Mouse (Mus musculus): ENCODE data around the gene Zfp609. TPM values are rescaled to one million over a fixed set of nuclear protein-coding genes. Genes with fewer than 3 reads are reported as not detected.
A peak's percentile ranks its signal among the peaks of the same experiment; 100 is the strongest.

Zfp609 gene
- polyA plus RNA-seq (2015; fragmentation: Nextera tagmentation; extraction: Ambion mirVana): 4.9 and 5.9 TPM in 2 replicates

DNA sequence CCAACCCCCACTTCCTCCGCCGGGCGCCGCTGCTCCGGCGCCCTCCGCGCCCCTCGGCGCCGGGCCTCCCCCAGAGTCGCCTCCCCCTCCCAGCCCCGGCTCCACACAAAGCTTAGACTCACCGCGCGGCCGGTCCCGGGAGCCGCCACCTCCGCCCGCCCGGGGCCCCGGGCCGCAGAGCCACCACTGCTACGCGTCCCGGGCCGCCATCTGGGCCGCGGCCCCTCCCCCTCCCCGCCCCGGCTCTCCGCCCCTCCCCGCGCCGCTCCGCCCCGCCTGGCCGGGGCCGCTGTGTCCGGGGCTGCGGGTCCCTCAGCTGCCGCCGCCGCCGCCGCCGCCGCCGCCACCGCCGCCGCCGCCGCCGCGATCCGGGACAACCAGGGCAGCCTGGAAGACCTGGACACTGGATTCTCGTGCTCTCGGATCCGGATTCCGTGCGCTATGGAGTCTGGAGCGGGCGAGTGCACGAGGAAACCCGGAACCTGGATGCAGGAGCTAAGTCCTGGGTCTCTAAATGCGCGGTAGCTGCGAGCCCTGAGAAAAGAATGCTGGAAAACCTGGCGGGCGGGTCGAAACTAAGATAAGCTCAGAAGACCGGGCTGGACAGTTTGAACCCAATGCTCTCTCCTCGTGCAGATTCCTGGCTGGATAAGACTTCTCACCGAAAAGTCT, at the start of gene Zfp609:
Zfp609 (minus strand) TSS at position 221 of the 672 bp plus-strand sequence.
- Histone ChIP-seq H3K36me3 (peaks cover 4% of the 10 kb centered on the region), H3K4me2 (peak within 1 kb of the TSS; percentile 82), H3K9ac (peak within 1 kb of the TSS; percentile 98), H3K4me3 (peak within 1 kb of the TSS; percentile 85), H3K9me3 (no peaks in the 10 kb centered on the region), H3K27ac (replicated peaks) (peak within 1 kb of the TSS; percentile 99), H3K4me1 (peaks cover 68% of the 10 kb centered on the region), H3K27me3 (replicated peaks) (no peaks in the 10 kb centered on the region)
- WGBS: under 1% methylated on average over 45 of the region's 76 CpGs
- ATAC-seq (ENCODE audit: extremely low read depth, insufficient number of reproducible peaks, low FRiP score, low TSS enrichment): peak; percentile 78

DNA sequence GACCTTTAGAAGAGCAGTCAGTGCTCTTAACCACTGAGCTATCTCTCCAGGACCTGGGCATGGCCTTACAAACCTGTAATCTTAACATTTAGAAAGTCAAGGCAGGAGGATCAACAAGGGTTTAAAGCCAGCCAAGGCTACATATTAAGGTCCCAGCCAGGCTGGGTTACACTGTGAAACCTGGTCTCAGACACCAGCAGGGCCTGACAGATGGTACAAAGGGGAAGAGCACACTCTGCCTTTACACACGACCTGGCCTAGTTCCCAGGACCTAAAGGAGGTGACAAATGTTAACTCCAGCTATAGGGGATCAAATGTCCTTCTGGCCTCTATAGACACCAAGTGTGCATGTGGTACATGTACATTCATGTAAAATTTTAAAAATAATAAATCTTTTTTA, 32.3 kb upstream of the Zfp609 start:
- H3K4me1 ChIP-seq: no peaks in the 10 kb centered on the region
- no peak overlapping the region for H3K27ac ChIP-seq (replicated peaks)
- no peak overlapping the region for H3K4me2 ChIP-seq
- H3K36me3 ChIP-seq: peaks cover 85% of the 10 kb centered on the region
- ATAC-seq (ENCODE audit: extremely low read depth, insufficient number of reproducible peaks, low FRiP score, low TSS enrichment): no peak
- no peaks in the 10 kb centered on the region for H3K9me3 ChIP-seq
- WGBS: 41% methylated on average over 1 of the region's 1 CpGs
- H3K27me3 ChIP-seq (replicated peaks): no peaks in the 10 kb centered on the region
- no peak overlapping the region for H3K4me3 ChIP-seq
- H3K9ac ChIP-seq: no peak overlapping the region

DNA sequence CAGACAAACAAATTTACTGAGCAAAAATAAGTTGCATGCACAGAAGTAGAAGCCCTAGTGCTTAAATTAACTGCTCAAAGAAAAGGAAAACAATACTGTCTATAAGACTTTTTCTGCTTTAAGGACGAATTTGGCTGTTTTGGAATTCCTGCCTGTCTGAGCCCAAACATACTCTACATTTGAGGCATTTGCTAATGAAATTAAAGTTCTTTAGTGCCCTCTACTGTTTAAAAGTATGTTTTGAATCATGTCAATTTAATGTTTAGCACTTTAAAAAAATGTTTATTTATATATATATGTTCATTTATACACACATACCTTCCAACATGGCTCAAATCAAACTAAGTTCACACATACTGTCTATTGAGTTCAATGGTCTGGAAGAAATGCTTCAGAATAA, 22.8 kb upstream of the Zfp609 start:
- H3K36me3 ChIP-seq: peaks cover 65% of the 10 kb centered on the region
- 22% methylated on average over 1 of the region's 1 CpGs for WGBS
- ATAC-seq (ENCODE audit: extremely low read depth, insufficient number of reproducible peaks, low FRiP score, low TSS enrichment): no peak
- H3K4me1 ChIP-seq: peaks cover 13% of the 10 kb centered on the region
- H3K9ac ChIP-seq: no peak overlapping the region
- H3K27me3 ChIP-seq (replicated peaks): no peaks in the 10 kb centered on the region
- no peak overlapping the region for H3K4me2 ChIP-seq
- no peak overlapping the region for H3K4me3 ChIP-seq
- H3K9me3 ChIP-seq: no peaks in the 10 kb centered on the region
- H3K27ac ChIP-seq (replicated peaks): no peak overlapping the region

- Histone ChIP-seq H3K36me3 (peaks cover 51% of the 10 kb centered on the region), H3K27ac (replicated peaks) (0 out of 2 replicates have a peak overlapping the region, but pooled peaks have one; percentile 5), H3K4me1 (peaks cover 23% of the 10 kb centered on the region), H3K4me3 (no peak overlapping the region), H3K9me3 (no peaks in the 10 kb centered on the region), H3K9ac (no peak overlapping the region), H3K27me3 (replicated peaks) (no peaks in the 10 kb centered on the region), H3K4me2 (no peak overlapping the region)
- no peak for ATAC-seq (ENCODE audit: extremely low read depth, insufficient number of reproducible peaks, low FRiP score, low TSS enrichment)
Measured at GRCm38 (mm10) chr9:65848154-65848553, 20.8 kb upstream of the Zfp609 start.

- no peaks in the 10 kb centered on the region for H3K27me3 ChIP-seq (replicated peaks)
- H3K4me1 ChIP-seq: peaks cover 23% of the 10 kb centered on the region
- no peak for ATAC-seq (ENCODE audit: extremely low read depth, insufficient number of reproducible peaks, low FRiP score, low TSS enrichment)
- 77% methylated on average over 7 of the region's 7 CpGs for whole genome bisulfite sequencing
- H3K9ac ChIP-seq: no peak overlapping the region
- H3K27ac ChIP-seq (replicated peaks): peak overlapping the region; percentile 43; the same call in 1 of the 2 replicates
- H3K9me3 ChIP-seq: no peaks in the 10 kb centered on the region
- no peak overlapping the region for H3K4me2 ChIP-seq
- H3K4me3 ChIP-seq: no peak overlapping the region
- H3K36me3 ChIP-seq: peaks cover 37% of the 10 kb centered on the region
Measured at GRCm38 (mm10) chr9:65844421-65845165, 17.2 kb upstream of the Zfp609 start.

GRCm38 (mm10) chr9:65839841-65840240, 12.5 kb upstream of the Zfp609 start:
- Histone ChIP-seq H3K9me3 (no peaks in the 10 kb centered on the region), H3K4me3 (no peak overlapping the region), H3K4me1 (peaks cover 10% of the 10 kb centered on the region), H3K27me3 (replicated peaks) (no peaks in the 10 kb centered on the region), H3K4me2 (no peak overlapping the region), H3K36me3 (peaks cover 61% of the 10 kb centered on the region), H3K9ac (no peak overlapping the region), H3K27ac (replicated peaks) (no peak overlapping the region)
- ATAC-seq (ENCODE audit: extremely low read depth, insufficient number of reproducible peaks, low FRiP score, low TSS enrichment): no peak
- WGBS: 100% methylated on average over 1 of the region's 1 CpGs

DNA sequence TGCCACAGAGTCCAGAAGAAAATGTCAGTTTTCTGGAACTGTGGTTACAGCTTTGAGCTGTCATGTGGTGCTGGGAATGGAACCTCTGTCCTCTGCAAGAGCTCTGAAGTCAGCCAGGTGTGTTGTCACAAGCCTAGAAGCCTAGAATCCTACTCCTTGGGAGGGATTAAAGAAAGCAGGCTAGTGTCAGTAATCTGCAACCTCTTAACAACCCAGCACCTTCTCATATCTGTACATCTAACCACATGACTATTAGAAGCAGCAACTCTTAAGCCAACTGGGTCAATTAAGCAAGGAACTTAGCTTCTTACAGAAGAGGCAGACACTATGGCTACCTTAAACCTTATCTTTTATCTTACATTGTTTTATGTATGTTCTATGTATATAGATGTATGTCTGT, 9.6 kb upstream of the Zfp609 start:
- H3K9ac ChIP-seq: no peak overlapping the region
- H3K4me1 ChIP-seq: peaks cover 15% of the 10 kb centered on the region
- no peak for ATAC-seq (ENCODE audit: extremely low read depth, insufficient number of reproducible peaks, low FRiP score, low TSS enrichment)
- no peak overlapping the region for H3K4me3 ChIP-seq
- no peaks in the 10 kb centered on the region for H3K9me3 ChIP-seq
- no peak overlapping the region for H3K4me2 ChIP-seq
- peaks cover 60% of the 10 kb centered on the region for H3K36me3 ChIP-seq
- H3K27ac ChIP-seq (replicated peaks): no peak overlapping the region
- H3K27me3 ChIP-seq (replicated peaks): no peaks in the 10 kb centered on the region

GRCm38 (mm10) chr9:65834628-65835354, 7.4 kb upstream of the Zfp609 start:
- Histone ChIP-seq H3K27me3 (replicated peaks) (no peaks in the 10 kb centered on the region), H3K9ac (no peak overlapping the region), H3K9me3 (no peaks in the 10 kb centered on the region), H3K4me3 (no peak overlapping the region), H3K27ac (replicated peaks) (peak overlapping the region; percentile 50; the same call in 1 of the 2 replicates), H3K36me3 (peaks cover 54% of the 10 kb centered on the region), H3K4me2 (no peak overlapping the region), H3K4me1 (peaks cover 26% of the 10 kb centered on the region)
- no peak for ATAC-seq (ENCODE audit: extremely low read depth, insufficient number of reproducible peaks, low FRiP score, low TSS enrichment)
- WGBS: 61% methylated on average over 10 of the region's 10 CpGs

DNA sequence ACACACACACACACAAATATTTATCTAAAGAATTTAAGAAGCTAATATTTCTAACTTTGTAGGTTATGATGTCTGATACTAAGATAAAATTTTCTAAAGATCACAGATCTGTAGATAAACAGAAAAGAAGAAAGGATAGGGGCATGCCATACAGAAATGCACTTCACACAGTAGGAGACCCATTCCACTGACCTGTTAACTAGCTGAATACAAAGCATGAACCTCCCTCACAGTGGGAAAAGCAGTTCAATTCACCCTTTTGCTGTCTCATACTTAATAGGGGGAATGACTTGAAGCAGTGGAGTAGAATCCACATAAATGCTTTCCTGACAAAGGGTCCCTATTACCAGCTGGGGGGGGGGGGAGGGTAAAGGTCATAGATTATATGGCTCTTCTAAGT, 6.3 kb upstream of the Zfp609 start:
- Histone ChIP-seq H3K9me3 (no peaks in the 10 kb centered on the region), H3K4me2 (no peak overlapping the region), H3K36me3 (peaks cover 47% of the 10 kb centered on the region), H3K4me3 (no peak overlapping the region), H3K27me3 (replicated peaks) (no peaks in the 10 kb centered on the region), H3K4me1 (peaks cover 34% of the 10 kb centered on the region), H3K9ac (no peak overlapping the region), H3K27ac (replicated peaks) (no peak overlapping the region)
- no peak for ATAC-seq (ENCODE audit: extremely low read depth, insufficient number of reproducible peaks, low FRiP score, low TSS enrichment)

- no peak overlapping the region for H3K9ac ChIP-seq
- no peaks in the 10 kb centered on the region for H3K27me3 ChIP-seq (replicated peaks)
- peaks cover 38% of the 10 kb centered on the region for H3K4me1 ChIP-seq
- ATAC-seq (ENCODE audit: extremely low read depth, insufficient number of reproducible peaks, low FRiP score, low TSS enrichment): no peak
- no peaks in the 10 kb centered on the region for H3K9me3 ChIP-seq
- no peak overlapping the region for H3K4me3 ChIP-seq
- WGBS: 92% methylated on average over 2 of the region's 2 CpGs
- no peak overlapping the region for H3K4me2 ChIP-seq
- peaks cover 43% of the 10 kb centered on the region for H3K36me3 ChIP-seq
- H3K27ac ChIP-seq (replicated peaks): no peak overlapping the region
Measured at GRCm38 (mm10) chr9:65833230-65833629, 5.9 kb upstream of the Zfp609 start.

DNA sequence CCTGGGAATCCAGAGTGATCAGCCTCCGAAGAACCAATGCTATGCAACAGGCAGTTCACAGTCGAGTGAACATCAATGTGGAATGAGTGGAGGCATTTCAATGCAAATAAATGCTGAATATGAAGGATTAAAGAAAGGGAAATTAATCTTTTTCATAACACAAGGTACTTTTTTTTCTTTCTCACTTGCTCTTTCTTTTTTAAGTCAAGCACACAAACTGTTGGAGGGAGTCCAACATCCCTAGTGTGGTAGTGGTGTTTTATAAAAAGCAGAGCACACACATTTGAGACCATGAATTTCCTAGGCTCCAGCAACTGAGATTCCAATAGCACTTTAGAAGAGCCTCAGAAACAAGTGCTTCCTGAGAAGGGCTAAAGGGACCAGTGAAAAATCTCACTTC, 4.7 kb upstream of the Zfp609 start:
- Histone ChIP-seq H3K9me3 (no peaks in the 10 kb centered on the region), H3K4me1 (peaks cover 40% of the 10 kb centered on the region), H3K27me3 (replicated peaks) (no peaks in the 10 kb centered on the region), H3K27ac (replicated peaks) (peak overlapping the region; percentile 62), H3K36me3 (peaks cover 33% of the 10 kb centered on the region), H3K9ac (no peak overlapping the region), H3K4me3 (no peak overlapping the region), H3K4me2 (no peak overlapping the region)
- no peak for ATAC-seq (ENCODE audit: extremely low read depth, insufficient number of reproducible peaks, low FRiP score, low TSS enrichment)
- 64% methylated on average over 2 of the region's 2 CpGs for WGBS
